Comparison of ENCODE assay signal across 8 mouse cellular contexts in genomic region chr5:139252081-139252909, GRCm38 (mm10). TPM values are rescaled to one million over a fixed set of nuclear protein-coding genes. Genes with fewer than 3 reads are reported as not detected.
DNase-seq lines count a peak whose midpoint lies in the region; ATAC-seq lines count a peak whose summit lies in the region.

Gene Get4 (plus strand): TSS chr5:139252324.

- under 1% methylated on average over 83 of the region's 90 CpGs for WGBS in lung, embryonic 16.5 days

- H3K36me3 ChIP-seq in lung, embryonic 16.5 days (ENCODE audit: control insufficient read depth, insufficient read depth, low read length) = peaks cover 18% of the 10 kb centered on the region

- peak; percentile 86 to 87 for ATAC-seq in hematopoietic stem cell, adult 5-6 weeks (replicated peaks in 1 of 2; ENCODE audit: insufficient read depth in 1 of 2, low FRiP score in 2 of 2, low TSS enrichment in 1 of 2, low read depth in 1 of 2, poor library complexity in 2 of 2, severe bottlenecking in 2 of 2)
- peak; percentile 95 for ATAC-seq in lung, embryonic 16.5 days (ENCODE audit: low read depth)

- H3K27ac ChIP-seq in lung, embryonic 16.5 days (ENCODE audit: low read length) = peak within 1 kb of the TSS; percentile 94

- peak within 1 kb of the TSS; percentile 90 for H3K4me2 ChIP-seq in lung, embryonic 16.5 days (ENCODE audit: low read depth, low read length)

- no peaks in the 10 kb centered on the region for H3K27me3 ChIP-seq in lung, embryonic 16.5 days (ENCODE audit: control insufficient read depth, insufficient read depth, low read depth, low read length)

- peak within 1 kb of the TSS; percentile 74 for H3K4me3 ChIP-seq in lung, embryonic 16.5 days (ENCODE audit: low read length)

- H3K4me1 ChIP-seq in lung, embryonic 16.5 days (replicated peaks; ENCODE audit: control insufficient read depth, insufficient read depth, low read length) = peaks cover 33% of the 10 kb centered on the region

- H3K9ac ChIP-seq in lung, embryonic 16.5 days (ENCODE audit: low read length) = peak within 1 kb of the TSS; percentile 87

- peak; percentile 96 for DNase-seq in MEL-GATA-1-ER (ENCODE audit: extremely low read depth, low read depth)
- DNase-seq in cerebellum, adult 8-10 months = peak; percentile 97
- DNase-seq in forelimb bud, embryonic 11.5 days (ENCODE audit: low read depth, low spot score) = peak; percentile 99
- peak; percentile 95 for DNase-seq in layer of hippocampus, adult 9-10 months (ENCODE audit: low spot score)
- peak; percentile 92 for DNase-seq in ovary, postnatal 10 days (ENCODE audit: low spot score)
- DNase-seq in thymus, postnatal 10 days (ENCODE audit: low spot score in 2 of 2) = peak; percentile 99 to 100

- no peaks in the 10 kb centered on the region for H3K9me3 ChIP-seq in lung, embryonic 16.5 days (ENCODE audit: control insufficient read depth, low read length)

RNA-seq across cellular contexts. Expression of gene Get4, which starts in this region (rescaled TPM):
- total RNA-seq in hematopoietic stem cell, adult 5-6 weeks (2017) = 16.4 and 20.3 TPM in 2 replicates
- 174 and 177 TPM in 2 replicates for polyA plus RNA-seq in lung, embryonic 16.5 days (2015; fragmentation: Nextera tagmentation; extraction: Ambion mirVana)

Comparison
In these comparisons a context has a peak if more than half of its experiments do, and no peak if none do; other contexts are left out.
1. Peak in every context shown above with its lines: DNase-seq, ATAC-seq, H3K4me3 ChIP-seq and H3K27ac ChIP-seq.